Mouse (Mus musculus) heart, embryonic 16.5 days (tissue): ENCODE measurements around the gene Klhl2. TPM values are rescaled to one million over a fixed set of nuclear protein-coding genes. Genes with fewer than 3 reads are reported as not detected.

Experiments
- ATAC-seq: fragments of 200-750 bp; cut with Nextera tagmentation; replicated peaks from 2 replicates; pipeline ENCODE4 v1.8.0; 2017; ENCODE audit warnings: moderate number of reproducible peaks; ENCODE audit not compliant: insufficient read depth, low FRiP score; ENCODE audit errors: extremely low read depth
- H3K27ac ChIP-seq: fragments of 300-500 bp; sonication (generic); 2 replicates; pipeline ENCODE4 v1.5.1; 2014; ENCODE audit warnings: mild to moderate bottlenecking, low read length, control low read depth, moderate library complexity
- H3K27me3 ChIP-seq: fragments of 300-500 bp; sonication (generic); 2 replicates; pipeline ENCODE4 v1.6.1; 2014; ENCODE audit warnings: low read length, mixed read lengths; ENCODE audit not compliant: control insufficient read depth, insufficient read depth
- H3K36me3 ChIP-seq: fragments of 300-500 bp; sonication (generic); 2 replicates; pipeline ENCODE4 v1.6.1; 2014; ENCODE audit not compliant: control insufficient read depth, insufficient read depth
- H3K4me1 ChIP-seq: fragments of 300-500 bp; sonication (generic); 2 replicates; pipeline ENCODE4 v1.6.1; 2014; ENCODE audit warnings: low read length, mixed read lengths; ENCODE audit not compliant: control insufficient read depth, insufficient read depth
- H3K4me2 ChIP-seq: fragments of 300-500 bp; sonication (generic); 2 replicates; pipeline ENCODE4 v1.6.1; 2014; ENCODE audit warnings: low read depth, mild to moderate bottlenecking, control low read depth, low read length
- H3K4me3 ChIP-seq: fragments of 300-500 bp; sonication (generic); 2 replicates; pipeline ENCODE4 v1.5.1; 2014; ENCODE audit warnings: mild to moderate bottlenecking, control low read depth, low read length
- H3K9ac ChIP-seq: fragments of 300-500 bp; sonication (generic); 2 replicates; pipeline ENCODE4 v1.6.1; 2014; ENCODE audit warnings: low read length, control low read depth
- H3K9me3 ChIP-seq: fragments of 300-500 bp; sonication (generic); replicated peaks from 2 replicates; pipeline ENCODE4 v1.6.1; 2016; ENCODE audit warnings: low read length; ENCODE audit not compliant: control insufficient read depth
- WGBS: fragments of 180-500 bp; shearing (Covaris S2); extraction: QIAGEN DNeasy Blood & Tissue Kit; methylation state at CpG from one replicate; pipeline ENCODE4 v1.1.7; 2014; 5-methylcytosine and 5-hydroxymethylcytosine counted together
- polyA plus RNA-seq: library from polyadenylated mRNA; unstranded; fragments of >200 nt; fragmentation: Nextera tagmentation; extraction: Ambion mirVana; gene quantifications from 2 replicates; pipeline ENCODE4 v1.2.1, GENCODE M21; 2015

Klhl2 gene
- polyA plus RNA-seq, 1 experiment from 2014 or later, result 3.6 TPM

DNA sequence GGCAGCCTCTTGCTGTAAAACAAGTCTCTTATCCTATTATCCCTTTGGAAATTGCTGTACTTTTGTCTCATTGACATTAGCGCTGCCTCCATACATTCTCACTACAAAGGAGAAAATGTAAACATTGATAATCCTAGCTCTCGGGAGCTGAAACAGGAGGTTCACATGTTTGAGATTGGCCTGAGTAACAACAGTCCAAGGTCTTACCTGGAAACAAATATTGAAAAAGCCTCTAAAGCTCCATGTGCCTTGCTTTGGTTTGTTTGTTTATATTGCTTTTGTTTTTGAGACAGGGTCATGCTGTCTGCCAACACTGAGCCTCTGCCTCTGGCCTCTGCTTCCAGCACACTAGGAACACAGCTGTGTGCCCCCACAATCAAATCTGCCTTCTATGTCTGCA is 59.4 kb downstream of the Klhl2 start:
- 64% methylated on average over 2 of the region's 2 CpGs for WGBS
- no peaks in the 10 kb centered on the region for H3K27me3 ChIP-seq
- H3K36me3 ChIP-seq, result no peaks in the 10 kb centered on the region
- no peak overlapping the region for H3K9ac ChIP-seq
- ATAC-seq, result no peak
- peaks cover 3% of the 10 kb centered on the region; the same call in 1 of the 2 replicates for H3K4me1 ChIP-seq
- H3K27ac ChIP-seq, result no peak overlapping the region
- H3K9me3 ChIP-seq, result no peaks in the 10 kb centered on the region
- no peak overlapping the region for H3K4me3 ChIP-seq
- H3K4me2 ChIP-seq, result no peak overlapping the region

DNA sequence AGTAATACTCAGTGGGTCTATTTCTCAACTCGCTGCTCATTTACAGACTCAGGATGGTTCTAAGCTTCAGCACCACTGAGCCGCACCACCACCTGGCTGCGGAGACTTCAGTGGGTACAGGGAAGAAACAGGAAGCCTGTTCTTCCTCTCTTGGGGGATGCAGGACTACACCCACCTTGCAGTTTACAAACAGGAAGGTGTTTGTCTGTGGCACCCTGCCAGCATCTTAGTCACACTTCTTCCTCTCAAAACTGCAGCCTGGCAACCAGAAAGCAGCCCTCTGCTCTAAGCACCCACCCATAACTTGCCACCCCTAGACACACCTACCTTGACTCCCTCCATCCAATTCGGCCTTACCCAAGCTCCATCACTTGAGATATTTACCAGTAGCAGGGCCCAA is 61.1 kb downstream of the Klhl2 start:
- H3K36me3 ChIP-seq, result no peaks in the 10 kb centered on the region
- H3K27me3 ChIP-seq, result no peaks in the 10 kb centered on the region
- H3K4me2 ChIP-seq, result no peak overlapping the region
- H3K4me3 ChIP-seq, result no peak overlapping the region
- no peak overlapping the region for H3K27ac ChIP-seq
- whole genome bisulfite sequencing, result 85% methylated on average over 4 of the region's 4 CpGs
- H3K9me3 ChIP-seq, result no peaks in the 10 kb centered on the region
- H3K4me1 ChIP-seq, result peaks cover 3% of the 10 kb centered on the region; the same call in 1 of the 2 replicates
- ATAC-seq, result peak; percentile 32
- no peak overlapping the region for H3K9ac ChIP-seq

DNA sequence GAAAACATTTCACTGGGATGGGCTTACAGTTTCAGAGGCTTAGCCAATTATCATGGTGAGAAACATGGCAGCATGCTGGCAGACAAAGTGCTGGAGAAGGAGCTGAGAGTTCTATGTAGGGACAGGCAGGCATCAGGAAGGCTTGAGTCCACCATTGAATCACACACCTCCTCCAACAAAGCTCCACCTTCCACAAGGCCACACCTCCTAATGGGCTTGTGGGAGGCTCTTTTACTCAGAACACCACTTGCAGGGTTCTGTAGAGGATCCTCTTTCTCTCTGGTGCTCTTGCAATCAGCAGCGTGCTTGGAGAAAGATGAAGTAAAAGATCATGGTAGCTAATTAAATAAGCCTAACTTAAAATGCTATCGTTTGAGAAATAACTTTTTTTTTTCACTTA is 63.0 kb downstream of the Klhl2 start:
- WGBS, result 83% methylated on average over 2 of the region's 2 CpGs
- Histone ChIP-seq H3K4me1 (peaks cover 3% of the 10 kb centered on the region; the same call in 1 of the 2 replicates), H3K9ac (no peak overlapping the region), H3K36me3 (no peaks in the 10 kb centered on the region), H3K4me2 (no peak overlapping the region), H3K4me3 (no peak overlapping the region), H3K27ac (no peak overlapping the region), H3K27me3 (no peaks in the 10 kb centered on the region), H3K9me3 (no peaks in the 10 kb centered on the region)
- no peak for ATAC-seq

DNA sequence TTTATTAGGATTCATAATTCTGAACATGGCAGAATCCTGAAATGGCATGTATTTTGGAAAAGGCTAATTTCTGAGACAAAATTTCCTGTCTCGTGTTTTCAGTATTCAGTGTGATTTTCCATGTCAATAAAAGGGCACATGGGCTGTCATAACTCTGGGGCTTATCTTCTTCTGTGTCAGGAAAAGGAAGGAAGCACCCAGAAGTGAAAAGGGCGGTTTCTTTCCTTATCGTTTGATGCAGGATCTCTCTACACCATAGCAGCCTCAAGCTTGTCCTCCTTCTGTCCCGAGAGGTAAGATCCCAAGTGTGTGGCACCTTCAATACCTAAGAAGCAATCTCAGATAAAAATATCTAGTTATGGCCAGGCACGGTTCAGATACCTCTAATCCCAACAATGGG is 65.6 kb downstream of the Klhl2 start:
- 74% methylated on average over 5 of the region's 5 CpGs for WGBS
- H3K27me3 ChIP-seq, result no peaks in the 10 kb centered on the region
- ATAC-seq, result no peak
- no peaks in the 10 kb centered on the region for H3K9me3 ChIP-seq
- H3K27ac ChIP-seq, result no peak overlapping the region
- no peak overlapping the region for H3K9ac ChIP-seq
- H3K4me3 ChIP-seq, result no peak overlapping the region
- no peak overlapping the region for H3K4me2 ChIP-seq
- peaks cover 3% of the 10 kb centered on the region; the same call in 1 of the 2 replicates for H3K4me1 ChIP-seq
- H3K36me3 ChIP-seq, result no peaks in the 10 kb centered on the region

DNA sequence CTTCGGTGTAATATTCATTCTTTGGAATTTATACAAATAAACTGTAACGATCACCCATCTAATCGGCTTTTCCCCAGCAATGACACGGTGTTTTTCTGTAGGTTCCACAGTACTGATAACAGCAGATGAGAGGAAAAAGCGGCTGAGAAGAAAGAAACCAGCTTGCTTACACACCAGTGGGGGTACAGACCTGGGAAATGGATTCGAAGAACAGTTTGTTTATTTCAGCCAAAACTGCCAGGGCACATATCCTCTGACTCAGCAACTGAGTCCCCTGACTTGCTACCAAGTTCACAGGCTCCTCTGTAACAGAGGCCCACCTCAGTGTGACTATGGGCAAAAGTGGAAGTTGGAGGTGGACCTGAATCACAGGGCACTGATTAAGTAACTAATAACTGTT is 67.9 kb downstream of the Klhl2 start:
- H3K27me3 ChIP-seq, result no peaks in the 10 kb centered on the region
- no peak overlapping the region for H3K27ac ChIP-seq
- no peak for ATAC-seq
- no peak overlapping the region for H3K4me3 ChIP-seq
- H3K36me3 ChIP-seq, result no peaks in the 10 kb centered on the region
- H3K9ac ChIP-seq, result no peak overlapping the region
- no peaks in the 10 kb centered on the region for H3K4me1 ChIP-seq
- no peak overlapping the region for H3K4me2 ChIP-seq
- H3K9me3 ChIP-seq, result no peaks in the 10 kb centered on the region
- whole genome bisulfite sequencing, result 65% methylated on average over 6 of the region's 6 CpGs

DNA sequence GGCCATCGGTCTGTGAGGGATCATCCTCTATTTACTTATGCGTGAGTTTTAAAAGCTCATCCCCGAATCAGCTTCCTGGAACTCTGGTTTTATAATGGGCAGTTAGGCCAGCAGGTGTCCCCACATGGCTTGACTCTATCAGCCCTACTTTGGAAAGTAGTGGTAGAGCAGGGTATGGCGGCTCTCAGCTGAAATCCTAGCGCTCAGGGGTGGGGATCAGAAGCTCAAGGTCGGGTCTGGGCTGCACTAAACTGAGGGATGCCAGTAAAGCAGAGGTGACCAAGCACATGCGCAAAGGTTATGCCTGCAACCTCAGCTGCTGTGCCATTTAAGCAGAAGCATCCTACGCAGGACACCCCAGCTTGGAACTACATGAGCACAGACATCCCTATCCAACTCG is 71.9 kb downstream of the Klhl2 start:
- WGBS, result 66% methylated on average over 9 of the region's 9 CpGs

DNA sequence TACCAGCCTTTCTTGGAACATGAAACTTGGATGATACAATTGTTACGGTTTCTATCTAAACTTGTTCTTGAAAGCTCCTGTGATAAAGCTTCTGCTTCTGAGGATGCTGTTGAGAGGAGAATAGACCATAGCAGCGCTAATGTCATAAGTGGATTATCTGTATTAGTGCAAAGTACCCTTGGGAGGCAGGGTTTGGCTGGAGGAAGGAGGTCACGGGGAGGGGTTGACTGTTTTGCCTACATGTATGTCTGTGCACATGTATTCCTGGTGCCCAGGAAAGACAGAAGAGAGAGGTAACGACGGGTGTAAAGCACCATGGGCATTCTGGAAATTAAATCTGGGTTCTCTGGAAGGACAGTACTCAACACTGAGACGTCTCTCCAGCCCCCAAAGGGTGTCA is 75.7 kb downstream of the Klhl2 start:
- H3K27me3 ChIP-seq, result no peaks in the 10 kb centered on the region
- no peak overlapping the region for H3K9ac ChIP-seq
- WGBS, result 90% methylated on average over 6 of the region's 6 CpGs
- H3K9me3 ChIP-seq, result no peaks in the 10 kb centered on the region
- no peak for ATAC-seq
- H3K4me2 ChIP-seq, result no peak overlapping the region
- H3K4me1 ChIP-seq, result no peaks in the 10 kb centered on the region
- no peak overlapping the region for H3K27ac ChIP-seq
- H3K4me3 ChIP-seq, result no peak overlapping the region
- no peaks in the 10 kb centered on the region for H3K36me3 ChIP-seq

More for the DNA sequence above, 71.9 kb downstream of the Klhl2 start:
- ATAC-seq, result no peak
- Histone ChIP-seq H3K4me2 (no peak overlapping the region), H3K4me3 (no peak overlapping the region), H3K36me3 (no peaks in the 10 kb centered on the region), H3K27me3 (no peaks in the 10 kb centered on the region), H3K9ac (no peak overlapping the region), H3K27ac (no peak overlapping the region), H3K4me1 (no peaks in the 10 kb centered on the region), H3K9me3 (no peaks in the 10 kb centered on the region)

DNA sequence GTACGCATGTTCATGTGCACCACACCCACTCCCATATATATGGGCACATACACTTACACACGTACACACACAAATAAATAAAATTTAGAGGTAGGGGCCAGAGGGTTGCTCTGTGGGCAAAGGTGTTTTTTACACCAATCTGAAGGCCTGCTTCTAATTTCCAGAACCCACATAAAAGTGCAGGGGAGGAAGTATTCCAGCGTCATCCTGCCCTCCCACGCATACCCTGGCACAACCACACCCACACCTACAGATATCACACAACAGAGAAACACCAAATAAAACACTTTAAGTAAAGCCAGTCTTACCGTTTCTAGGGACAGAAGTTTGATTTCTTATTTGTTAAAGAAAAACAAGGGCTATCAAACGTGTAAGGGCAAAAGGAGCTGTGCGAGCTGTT is 79.0 kb downstream of the Klhl2 start:
- H3K27me3 ChIP-seq, result no peaks in the 10 kb centered on the region
- H3K36me3 ChIP-seq, result no peaks in the 10 kb centered on the region
- no peak for ATAC-seq
- H3K4me2 ChIP-seq, result no peak overlapping the region
- no peak overlapping the region for H3K9ac ChIP-seq
- no peaks in the 10 kb centered on the region for H3K4me1 ChIP-seq
- H3K27ac ChIP-seq, result no peak overlapping the region
- H3K4me3 ChIP-seq, result no peak overlapping the region
- no peaks in the 10 kb centered on the region for H3K9me3 ChIP-seq
- 83% methylated on average over 7 of the region's 7 CpGs for WGBS

DNA sequence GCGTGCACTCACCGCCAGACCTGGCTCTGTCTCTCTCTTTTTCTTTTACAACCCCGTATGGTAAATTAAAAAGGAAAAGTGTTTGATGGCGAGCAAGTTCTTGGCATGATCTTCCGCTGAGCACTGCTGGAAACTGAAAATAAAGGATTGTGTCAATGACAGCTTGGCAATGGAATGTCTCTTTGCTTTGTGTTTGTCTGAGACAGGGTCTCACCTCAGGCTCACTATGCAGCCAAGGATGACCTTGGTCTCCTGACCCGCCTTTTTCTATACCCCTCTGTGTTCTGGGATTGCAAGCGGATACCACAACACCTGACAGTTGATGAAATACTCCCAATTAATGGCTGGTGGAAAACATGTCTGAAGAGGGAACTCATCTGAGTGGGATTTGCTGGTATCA is 80.2 kb downstream of the Klhl2 start:
- H3K4me3 ChIP-seq, result no peak overlapping the region
- 82% methylated on average over 7 of the region's 7 CpGs for WGBS

DNA sequence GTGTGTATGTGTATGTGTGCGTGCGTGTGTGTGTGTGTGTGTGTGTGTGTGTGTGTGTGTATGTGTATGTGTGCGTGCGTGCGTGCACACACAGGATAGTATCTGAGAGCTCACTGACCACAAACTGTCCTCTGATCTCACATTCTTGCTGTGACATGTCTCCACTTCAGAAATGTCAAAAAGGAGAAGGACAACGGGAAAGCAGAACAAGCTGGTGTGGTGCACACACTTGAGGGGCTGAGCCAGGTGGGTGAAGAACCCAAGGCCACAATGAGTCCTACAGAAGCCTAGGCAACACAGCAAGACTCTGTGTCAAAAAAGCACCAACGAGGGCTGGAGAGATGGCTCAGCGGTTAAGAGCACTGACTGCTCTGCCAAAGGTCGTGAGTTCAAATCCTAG is 81.2 kb downstream of the Klhl2 start:
- ATAC-seq, result no peak
- Histone ChIP-seq H3K36me3 (0 out of 2 replicates have a peak, but pooled peaks cover 2% of the 10 kb centered on the region), H3K4me3 (no peak overlapping the region), H3K4me2 (no peak overlapping the region), H3K27me3 (no peaks in the 10 kb centered on the region), H3K27ac (no peak overlapping the region), H3K9ac (no peak overlapping the region), H3K4me1 (0 out of 2 replicates have a peak, but pooled peaks cover 2% of the 10 kb centered on the region), H3K9me3 (no peaks in the 10 kb centered on the region)
- WGBS, result 81% methylated on average over 9 of the region's 9 CpGs

More for the DNA sequence above, 80.2 kb downstream of the Klhl2 start:
- Histone ChIP-seq H3K9me3 (no peaks in the 10 kb centered on the region), H3K9ac (no peak overlapping the region), H3K27ac (no peak overlapping the region), H3K4me1 (no peaks in the 10 kb centered on the region), H3K36me3 (no peaks in the 10 kb centered on the region), H3K27me3 (no peaks in the 10 kb centered on the region), H3K4me2 (no peak overlapping the region)
- no peak for ATAC-seq
